Mouse (Mus musculus) kidney, adult 2 months (tissue): ENCODE measurements around the gene Cd99l2.

ENCODE experiments used
- CTCF ChIP-seq: fragments of 200-500 bp; conservative IDR thresholded peaks from 2 replicates; pipeline ENCODE4 v1.5.1; 2011; ENCODE audit warnings: low read depth, mild to moderate bottlenecking, control low read depth, low read length, moderate library complexity, mixed read lengths; ENCODE audit not compliant: insufficient read depth, insufficient read length
- POLR2A ChIP-seq: fragments of 200-500 bp; IDR thresholded peaks from one replicate; pipeline ENCODE4 v1.6.1; 2011; ENCODE audit warnings: low read depth, low read length, control low read depth

- TF ChIP-seq CTCF (no peak), POLR2A (no peak)
Observed at GRCm38 (mm10) chrX:71527461-71527860, 34.8 kb upstream of the Cd99l2 start.
